Mouse (Mus musculus) liver, postnatal 0 days (tissue): ENCODE measurements around the gene Oit1.

ENCODE experiments used
- CTCF ChIP-seq: sonication (generic); IDR thresholded peaks from 2 replicates; pipeline ENCODE4 v1.5.1; 2016; ENCODE audit warnings: antibody characterized with exemption, low read depth
- EP300 ChIP-seq: IDR thresholded peaks from 2 replicates; pipeline ENCODE4 v1.6.1; 2016; ENCODE audit warnings: antibody characterized with exemption, low read depth, mild to moderate bottlenecking

DNA sequence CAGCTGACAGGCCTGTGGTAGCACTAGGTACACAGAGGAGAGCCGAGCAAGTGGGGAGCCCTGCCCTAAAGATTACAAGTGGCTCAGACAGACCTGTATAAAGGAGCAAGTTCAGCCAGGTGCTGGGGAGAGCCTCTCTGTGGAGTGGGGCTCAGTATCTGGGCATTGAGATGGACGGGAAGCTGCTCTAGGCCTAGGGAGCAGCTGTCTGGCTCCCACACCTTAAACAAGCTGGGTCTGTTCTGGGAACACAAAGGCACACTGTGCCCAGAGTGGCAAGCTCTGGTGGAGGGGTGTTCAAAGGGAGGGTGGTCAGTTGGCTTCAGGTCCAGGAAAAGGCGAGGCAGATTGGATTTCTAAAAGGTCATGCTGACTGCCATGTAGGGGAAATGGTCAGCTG, 73.5 kb downstream of the Oit1 start:
- no peak for TF ChIP-seq CTCF
- no peak for TF ChIP-seq EP300
